Mouse (Mus musculus) myocyte (in vitro differentiated cells): ENCODE measurements at regions not wholly inside any gene's neighbourhood (a gene's known extent, or its start where the extent isn't known, plus 50 kb on each side); places are given as distances from the start of the nearest gene placed in this dataset.

Experiments used
- CEBPB ChIP-seq: IDR thresholded peaks from 2 replicates; pipeline ENCODE4 v1.6.1; 2011; ENCODE audit warnings: mild to moderate bottlenecking, moderate library complexity; ENCODE audit not compliant: poor library complexity, insufficient read depth, severe bottlenecking
- MAX ChIP-seq: IDR thresholded peaks from one replicate; pipeline ENCODE4 v1.6.1; 2011; ENCODE audit warnings: low read depth, mild to moderate bottlenecking, control low read depth
- POLR2A ChIP-seq: IDR thresholded peaks from one replicate; pipeline ENCODE4 v1.6.1; 2011; ENCODE audit warnings: low read depth, mild to moderate bottlenecking, control low read depth, moderate library complexity; ENCODE audit not compliant: insufficient read length
- POLR2AphosphoS2 ChIP-seq: IDR thresholded peaks from one replicate; pipeline ENCODE4 v1.6.1; 2011; ENCODE audit warnings: low read depth, control low read depth; ENCODE audit not compliant: insufficient read length
- SRF ChIP-seq: IDR thresholded peaks from one replicate; pipeline ENCODE4 v1.6.1; 2011; ENCODE audit warnings: low read depth; ENCODE audit not compliant: control insufficient read depth, insufficient read length
- TCF12 ChIP-seq: IDR thresholded peaks from one replicate; pipeline ENCODE4 v1.6.1; 2011; ENCODE audit warnings: mild to moderate bottlenecking, control low read depth; ENCODE audit not compliant: poor library complexity, insufficient read depth, severe bottlenecking

GRCm38 (mm10) chr7:70588061-70588460 lies 221.5 kb upstream of the Nr2f2 start:
- TF ChIP-seq MAX, result no peak
- no peak for TF ChIP-seq POLR2AphosphoS2
- no peak for TF ChIP-seq POLR2A
- no peak for TF ChIP-seq TCF12
- TF ChIP-seq CEBPB, result no peak
- no peak for TF ChIP-seq SRF
